Mouse (Mus musculus): ENCODE measurements at regions not wholly inside any gene's neighbourhood (a gene's known extent, or its start where the extent isn't known, plus 50 kb on each side); places are given as distances from the start of the nearest gene placed in this dataset.
A peak's percentile ranks its signal among the peaks of the same experiment; 100 is the strongest.

DNA sequence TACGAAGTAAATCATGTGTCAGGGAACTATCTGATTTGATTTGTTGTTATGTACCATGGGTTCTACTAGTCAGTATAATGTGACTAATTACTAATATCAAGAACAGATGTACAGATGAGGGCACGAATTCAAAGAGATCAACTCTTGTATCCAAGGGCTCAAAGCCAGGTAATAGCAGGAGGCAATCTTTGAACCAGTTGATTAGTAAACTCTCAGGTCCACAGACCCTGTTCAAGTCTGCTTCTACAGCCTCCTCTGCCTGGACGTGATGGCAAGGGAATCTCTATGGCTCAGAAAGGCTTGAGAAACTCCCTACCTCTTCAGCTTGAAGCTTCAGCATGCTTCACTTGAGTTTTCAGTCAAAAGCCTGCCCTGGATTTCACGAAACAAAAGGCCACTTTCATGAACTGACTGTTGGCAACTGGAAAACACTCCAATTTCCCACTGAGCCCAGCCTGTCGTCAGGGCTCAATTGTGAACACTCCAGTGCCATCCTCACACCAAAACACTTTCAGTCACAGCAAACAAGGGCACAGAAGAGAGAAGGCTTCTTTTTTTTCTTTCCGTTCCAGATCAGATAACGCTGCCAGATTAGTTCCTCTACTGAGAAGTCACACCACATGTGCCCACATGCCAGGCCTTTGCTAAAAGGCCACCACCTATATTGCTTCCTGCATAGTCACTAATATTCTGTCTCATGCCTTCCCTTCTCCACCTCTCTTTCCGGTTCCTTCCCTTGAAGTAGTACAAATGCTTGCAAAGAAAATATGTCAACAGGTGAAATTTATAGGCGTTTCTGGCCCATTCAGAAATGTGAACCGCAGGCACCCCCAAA is 827.4 kb upstream of the Car8 start:
- Histone ChIP-seq H3K9ac (ENCODE audit: low read length) (no peak overlapping the region), H3K9me3 (ENCODE audit: control insufficient read depth, low read length) (no peaks in the 10 kb centered on the region), H3K4me1 (replicated peaks; ENCODE audit: control insufficient read depth, insufficient read depth, low read length) (no peaks in the 10 kb centered on the region), H3K27me3 (ENCODE audit: control insufficient read depth, insufficient read depth, low read length) (no peaks in the 10 kb centered on the region), H3K4me3 (ENCODE audit: low read depth, low read length) (no peak overlapping the region), H3K4me2 (ENCODE audit: low read depth, low read length, severe bottlenecking) (no peak overlapping the region), H3K27ac (ENCODE audit: low read depth, low read length) (no peak overlapping the region), H3K36me3 (ENCODE audit: control insufficient read depth, insufficient read depth, low read length) (no peaks in the 10 kb centered on the region)
- no peak for DNase-seq (ENCODE audit: low spot score)
- no peak for ATAC-seq (replicated peaks; ENCODE audit: low FRiP score)
- 64% methylated on average over 10 of the region's 10 CpGs for WGBS

DNA sequence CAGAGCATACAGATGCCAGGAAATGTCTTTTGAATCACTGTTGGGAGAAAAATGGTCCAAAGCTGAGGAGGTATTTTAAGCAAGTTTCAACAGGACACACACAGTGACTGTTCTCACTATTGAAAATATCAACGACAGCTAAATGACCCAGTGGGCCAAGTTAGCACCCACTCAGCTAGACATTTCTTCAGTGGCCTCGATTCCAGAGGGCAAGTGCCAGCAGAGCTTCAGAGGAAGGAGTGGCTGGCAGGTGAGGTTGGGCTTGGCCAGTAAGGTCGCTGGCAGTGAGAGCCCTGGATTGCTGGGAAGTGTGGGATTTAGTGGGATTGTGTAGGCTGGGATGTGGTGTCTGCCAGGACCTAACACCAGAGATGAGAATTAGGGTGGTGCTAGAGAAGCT is 823.1 kb upstream of the Car8 start:
- H3K9me3 ChIP-seq (ENCODE audit: control insufficient read depth, low read length), result no peaks in the 10 kb centered on the region
- H3K4me2 ChIP-seq (ENCODE audit: low read depth, low read length, severe bottlenecking), result no peak overlapping the region
- no peak for ATAC-seq (replicated peaks; ENCODE audit: low FRiP score)
- H3K27ac ChIP-seq (ENCODE audit: low read depth, low read length), result no peak overlapping the region
- no peak overlapping the region for H3K4me3 ChIP-seq (ENCODE audit: low read depth, low read length)
- DNase-seq (ENCODE audit: low spot score), result no peak
- no peak overlapping the region for H3K9ac ChIP-seq (ENCODE audit: low read length)
- WGBS, result 79% methylated on average over 3 of the region's 3 CpGs
- no peaks in the 10 kb centered on the region for H3K27me3 ChIP-seq (ENCODE audit: control insufficient read depth, insufficient read depth, low read length)
- H3K4me1 ChIP-seq (replicated peaks; ENCODE audit: control insufficient read depth, insufficient read depth, low read length), result peaks cover 8% of the 10 kb centered on the region; the same call in 1 of the 2 replicates
- H3K36me3 ChIP-seq (ENCODE audit: control insufficient read depth, insufficient read depth, low read length), result no peaks in the 10 kb centered on the region

DNA sequence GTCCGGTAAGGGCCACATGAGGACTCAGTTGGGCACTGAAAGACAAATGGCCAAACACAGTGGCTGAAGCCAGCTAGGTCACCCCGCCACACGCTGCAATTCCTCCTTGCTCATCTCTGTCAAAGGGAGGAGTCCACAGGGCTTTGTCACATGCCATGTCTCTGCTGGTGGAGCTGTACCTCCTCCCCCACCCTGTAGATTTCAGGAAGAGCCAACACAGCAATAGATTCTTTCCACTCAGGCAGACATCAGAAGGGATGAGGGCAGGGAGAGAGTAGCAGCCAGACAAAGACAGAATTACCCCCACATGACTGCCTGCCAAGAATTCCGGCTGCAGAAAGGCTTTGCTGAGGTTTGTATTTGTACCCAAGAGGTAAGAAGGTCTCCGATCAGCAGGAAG is 821.4 kb upstream of the Car8 start:
- DNase-seq (ENCODE audit: low spot score) (peak; percentile 66), ATAC-seq (replicated peaks; ENCODE audit: low FRiP score) (peak; percentile 85)
- H3K9me3 ChIP-seq (ENCODE audit: control insufficient read depth, low read length), result no peaks in the 10 kb centered on the region
- H3K4me2 ChIP-seq (ENCODE audit: low read depth, low read length, severe bottlenecking), result no peak overlapping the region; the same call in 1 of the 2 replicates
- H3K9ac ChIP-seq (ENCODE audit: low read length), result no peak overlapping the region
- H3K4me3 ChIP-seq (ENCODE audit: low read depth, low read length), result no peak overlapping the region
- H3K27me3 ChIP-seq (ENCODE audit: control insufficient read depth, insufficient read depth, low read length), result no peaks in the 10 kb centered on the region
- H3K36me3 ChIP-seq (ENCODE audit: control insufficient read depth, insufficient read depth, low read length), result no peaks in the 10 kb centered on the region
- WGBS, result 36% methylated on average over 5 of the region's 5 CpGs
- H3K27ac ChIP-seq (ENCODE audit: low read depth, low read length), result no peak overlapping the region
- peaks cover 10% of the 10 kb centered on the region; the same call in 1 of the 2 replicates for H3K4me1 ChIP-seq (replicated peaks; ENCODE audit: control insufficient read depth, insufficient read depth, low read length)

DNA sequence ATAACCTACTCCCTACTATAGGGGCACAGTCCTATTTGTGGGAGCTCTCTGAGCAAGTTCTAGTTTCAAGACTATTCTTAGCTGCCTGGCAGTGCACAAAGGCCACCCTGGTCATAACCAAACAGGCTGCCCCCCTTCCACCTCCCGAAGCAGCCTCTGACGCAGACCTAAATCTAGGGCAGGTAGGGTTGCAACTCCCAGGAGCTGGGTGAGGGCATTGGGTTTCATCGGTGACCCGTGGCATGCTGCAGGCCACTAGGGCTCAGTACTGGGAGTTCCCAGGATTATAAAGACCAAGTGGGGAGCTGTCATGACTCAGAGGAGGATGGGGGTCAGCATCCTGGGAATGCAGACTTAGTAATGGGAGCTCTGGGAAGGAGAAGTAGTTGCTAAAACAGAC is 818.8 kb upstream of the Car8 start:
- H3K4me1 ChIP-seq (replicated peaks; ENCODE audit: control insufficient read depth, insufficient read depth, low read length), result peaks cover 13% of the 10 kb centered on the region; the same call in 1 of the 2 replicates
- ATAC-seq (replicated peaks; ENCODE audit: low FRiP score) (no peak), DNase-seq (ENCODE audit: low spot score) (peak; percentile 26)
- no peaks in the 10 kb centered on the region for H3K36me3 ChIP-seq (ENCODE audit: control insufficient read depth, insufficient read depth, low read length)
- H3K9ac ChIP-seq (ENCODE audit: low read length), result no peak overlapping the region
- no peak overlapping the region for H3K4me3 ChIP-seq (ENCODE audit: low read depth, low read length)
- H3K27ac ChIP-seq (ENCODE audit: low read depth, low read length), result no peak overlapping the region
- no peaks in the 10 kb centered on the region for H3K27me3 ChIP-seq (ENCODE audit: control insufficient read depth, insufficient read depth, low read length)
- no peak overlapping the region for H3K4me2 ChIP-seq (ENCODE audit: low read depth, low read length, severe bottlenecking)
- 69% methylated on average over 4 of the region's 4 CpGs for WGBS
- no peaks in the 10 kb centered on the region for H3K9me3 ChIP-seq (ENCODE audit: control insufficient read depth, low read length)

DNA sequence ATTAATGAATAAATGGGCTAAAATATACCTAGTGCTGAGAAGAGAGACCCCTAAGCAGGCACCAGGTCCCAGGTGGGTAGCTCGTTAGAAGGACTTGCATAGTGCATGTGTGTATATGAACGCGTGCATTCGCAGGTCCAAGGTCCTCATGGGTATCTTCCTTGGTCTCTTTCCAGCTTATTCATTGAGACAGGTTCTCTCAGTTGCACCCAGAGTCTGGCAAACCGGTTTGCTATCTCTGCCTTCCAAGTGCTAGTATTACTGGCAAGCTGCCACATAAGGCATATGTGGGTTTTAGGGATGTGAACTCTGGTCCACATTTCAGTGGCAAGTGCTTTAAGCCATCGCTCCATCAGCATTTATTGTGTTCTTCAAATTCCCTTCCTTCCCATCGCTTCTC is 818.3 kb upstream of the Car8 start:
- no peak overlapping the region for H3K27ac ChIP-seq (ENCODE audit: low read depth, low read length)
- no peaks in the 10 kb centered on the region for H3K27me3 ChIP-seq (ENCODE audit: control insufficient read depth, insufficient read depth, low read length)
- peaks cover 13% of the 10 kb centered on the region; the same call in 1 of the 2 replicates for H3K4me1 ChIP-seq (replicated peaks; ENCODE audit: control insufficient read depth, insufficient read depth, low read length)
- no peak overlapping the region for H3K9ac ChIP-seq (ENCODE audit: low read length)
- no peaks in the 10 kb centered on the region for H3K36me3 ChIP-seq (ENCODE audit: control insufficient read depth, insufficient read depth, low read length)
- no peak overlapping the region for H3K4me3 ChIP-seq (ENCODE audit: low read depth, low read length)
- 89% methylated on average over 7 of the region's 7 CpGs for WGBS
- H3K9me3 ChIP-seq (ENCODE audit: control insufficient read depth, low read length), result no peaks in the 10 kb centered on the region
- ATAC-seq (replicated peaks; ENCODE audit: low FRiP score), result no peak
- no peak overlapping the region for H3K4me2 ChIP-seq (ENCODE audit: low read depth, low read length, severe bottlenecking)
- no peak for DNase-seq (ENCODE audit: low spot score)

DNA sequence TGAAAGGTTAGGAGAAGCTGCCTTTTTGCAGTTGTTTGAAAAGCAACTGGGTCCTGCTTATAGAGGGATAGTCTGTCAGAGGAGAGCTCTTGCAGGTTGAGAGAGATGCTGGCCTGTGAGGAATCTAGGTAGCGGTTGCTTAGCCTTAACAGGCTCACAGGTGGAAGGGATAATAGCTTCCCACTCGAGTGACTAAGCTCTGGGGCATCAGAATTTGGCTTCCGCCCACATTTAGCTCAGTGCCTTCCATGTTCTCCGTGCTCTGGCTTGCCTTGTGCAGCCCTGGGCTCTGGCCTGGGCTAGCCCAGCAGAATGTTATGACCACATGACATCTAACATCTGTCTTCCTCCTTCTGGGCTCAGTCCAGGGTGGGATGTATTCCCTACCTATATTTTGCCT is 817.0 kb upstream of the Car8 start:
- DNase-seq (ENCODE audit: low spot score) (no peak), ATAC-seq (replicated peaks; ENCODE audit: low FRiP score) (no peak)
- WGBS, result 83% methylated on average over 4 of the region's 4 CpGs
- no peak overlapping the region for H3K27ac ChIP-seq (ENCODE audit: low read depth, low read length)
- no peak overlapping the region for H3K4me3 ChIP-seq (ENCODE audit: low read depth, low read length)
- peaks cover 13% of the 10 kb centered on the region; the same call in 1 of the 2 replicates for H3K4me1 ChIP-seq (replicated peaks; ENCODE audit: control insufficient read depth, insufficient read depth, low read length)
- no peaks in the 10 kb centered on the region for H3K36me3 ChIP-seq (ENCODE audit: control insufficient read depth, insufficient read depth, low read length)
- no peaks in the 10 kb centered on the region for H3K9me3 ChIP-seq (ENCODE audit: control insufficient read depth, low read length)
- H3K4me2 ChIP-seq (ENCODE audit: low read depth, low read length, severe bottlenecking), result no peak overlapping the region
- H3K9ac ChIP-seq (ENCODE audit: low read length), result no peak overlapping the region
- no peaks in the 10 kb centered on the region for H3K27me3 ChIP-seq (ENCODE audit: control insufficient read depth, insufficient read depth, low read length)

DNA sequence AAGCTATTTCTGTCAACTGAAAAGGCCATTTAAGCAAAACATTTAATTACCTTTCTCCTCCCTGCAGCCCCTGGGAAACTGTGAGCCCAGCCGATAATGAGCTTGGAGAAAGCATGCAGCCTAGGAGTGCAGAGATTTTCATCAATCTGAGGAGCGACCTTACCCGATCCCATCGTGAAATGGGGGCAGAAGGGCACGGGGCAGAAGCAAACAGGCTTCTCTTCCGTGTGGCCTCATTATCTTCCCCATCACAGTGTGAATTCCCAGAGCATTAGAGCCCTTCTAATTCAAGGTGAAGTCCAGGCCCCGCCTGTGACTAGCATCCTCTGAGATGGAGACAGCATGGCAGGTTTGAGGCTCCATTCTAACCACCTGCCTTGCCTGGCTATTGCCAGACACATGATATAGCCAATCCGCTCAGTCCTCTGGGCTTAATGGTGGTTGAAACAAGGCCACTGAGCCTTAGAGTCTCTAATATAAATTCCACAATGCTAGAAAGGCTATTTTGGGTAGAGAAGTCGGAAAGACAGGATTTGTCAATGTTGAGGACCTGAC is 816.5 kb upstream of the Car8 start:
- no peak overlapping the region for H3K4me2 ChIP-seq (ENCODE audit: low read depth, low read length, severe bottlenecking)
- H3K9me3 ChIP-seq (ENCODE audit: control insufficient read depth, low read length), result no peaks in the 10 kb centered on the region
- no peak overlapping the region for H3K4me3 ChIP-seq (ENCODE audit: low read depth, low read length)
- no peaks in the 10 kb centered on the region for H3K36me3 ChIP-seq (ENCODE audit: control insufficient read depth, insufficient read depth, low read length)
- ATAC-seq (replicated peaks; ENCODE audit: low FRiP score), result no peak; the same call in 1 of the 2 replicates
- peaks cover 10% of the 10 kb centered on the region; the same call in 1 of the 2 replicates for H3K4me1 ChIP-seq (replicated peaks; ENCODE audit: control insufficient read depth, insufficient read depth, low read length)
- WGBS, result 51% methylated on average over 9 of the region's 9 CpGs
- no peak overlapping the region for H3K9ac ChIP-seq (ENCODE audit: low read length)
- H3K27ac ChIP-seq (ENCODE audit: low read depth, low read length), result no peak overlapping the region
- H3K27me3 ChIP-seq (ENCODE audit: control insufficient read depth, insufficient read depth, low read length), result no peaks in the 10 kb centered on the region
- no peak for DNase-seq (ENCODE audit: low spot score)

DNA sequence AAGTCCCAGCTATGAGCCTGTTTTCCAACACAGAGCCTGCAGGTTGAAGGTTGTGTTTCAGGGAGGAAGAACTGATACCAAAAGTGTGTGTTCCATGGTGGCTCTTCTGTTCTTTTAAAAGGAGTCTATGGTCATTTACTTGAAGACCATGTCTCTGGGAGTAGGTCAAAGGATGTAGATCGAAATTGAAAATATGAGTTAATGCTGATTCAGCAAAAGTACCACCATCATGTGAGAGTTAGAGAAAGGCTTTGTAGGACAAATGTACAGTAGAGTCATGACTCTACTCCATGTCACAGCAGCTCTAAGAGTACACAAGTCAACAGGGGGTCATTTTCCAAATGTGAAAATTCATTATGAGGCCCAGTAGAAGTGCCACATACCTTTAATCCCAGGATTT is 810.0 kb upstream of the Car8 start:
- Histone ChIP-seq H3K4me3 (ENCODE audit: low read depth, low read length) (no peak overlapping the region), H3K27me3 (ENCODE audit: control insufficient read depth, insufficient read depth, low read length) (no peaks in the 10 kb centered on the region), H3K4me2 (ENCODE audit: low read depth, low read length, severe bottlenecking) (no peak overlapping the region), H3K9me3 (ENCODE audit: control insufficient read depth, low read length) (no peaks in the 10 kb centered on the region), H3K4me1 (replicated peaks; ENCODE audit: control insufficient read depth, insufficient read depth, low read length) (no peaks in the 10 kb centered on the region), H3K9ac (ENCODE audit: low read length) (no peak overlapping the region), H3K36me3 (ENCODE audit: control insufficient read depth, insufficient read depth, low read length) (no peaks in the 10 kb centered on the region), H3K27ac (ENCODE audit: low read depth, low read length) (no peak overlapping the region)
- 88% methylated on average over 1 of the region's 1 CpGs for WGBS
- DNase-seq (ENCODE audit: low spot score) (no peak), ATAC-seq (replicated peaks; ENCODE audit: low FRiP score) (no peak)

DNA sequence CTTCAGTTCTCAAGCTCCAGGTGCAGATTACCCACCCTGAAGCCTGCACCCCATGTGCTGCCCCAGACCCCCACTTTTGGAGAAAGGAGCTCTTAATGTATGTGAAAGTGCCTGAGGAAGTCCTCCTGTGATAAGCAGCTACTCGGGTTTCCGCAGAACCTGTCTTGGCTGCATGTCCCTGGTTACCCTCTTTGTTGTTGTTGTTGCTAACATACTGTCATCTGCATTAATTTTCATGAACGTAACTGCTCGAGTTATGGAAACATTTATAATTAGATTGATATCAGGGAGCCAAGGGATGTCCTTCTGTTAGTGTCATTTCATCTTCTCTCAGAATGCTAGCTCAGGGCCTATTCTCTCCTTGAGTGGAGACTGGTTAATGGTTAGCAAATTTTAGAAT is 808.3 kb upstream of the Car8 start:
- H3K4me3 ChIP-seq (ENCODE audit: low read depth, low read length), result no peak overlapping the region
- H3K4me2 ChIP-seq (ENCODE audit: low read depth, low read length, severe bottlenecking), result no peak overlapping the region
- no peak for ATAC-seq (replicated peaks; ENCODE audit: low FRiP score)
- DNase-seq (ENCODE audit: low spot score), result no peak
- WGBS, result 89% methylated on average over 4 of the region's 4 CpGs
- H3K9me3 ChIP-seq (ENCODE audit: control insufficient read depth, low read length), result no peaks in the 10 kb centered on the region
- no peaks in the 10 kb centered on the region for H3K36me3 ChIP-seq (ENCODE audit: control insufficient read depth, insufficient read depth, low read length)
- no peaks in the 10 kb centered on the region for H3K4me1 ChIP-seq (replicated peaks; ENCODE audit: control insufficient read depth, insufficient read depth, low read length)
- H3K27ac ChIP-seq (ENCODE audit: low read depth, low read length), result no peak overlapping the region
- H3K27me3 ChIP-seq (ENCODE audit: control insufficient read depth, insufficient read depth, low read length), result no peaks in the 10 kb centered on the region
- H3K9ac ChIP-seq (ENCODE audit: low read length), result no peak overlapping the region
